Mouse (Mus musculus) right cerebral cortex, postnatal 14 days (tissue): ENCODE measurements at regions not wholly inside any gene's neighbourhood (a gene's known extent, or its start where the extent isn't known, plus 50 kb on each side); places are given as distances from the start of the nearest gene placed in this dataset.

Source experiments
- DNase-seq: peaks from one replicate; pipeline ENCODE4 v3.0.0; 2022

DNA sequence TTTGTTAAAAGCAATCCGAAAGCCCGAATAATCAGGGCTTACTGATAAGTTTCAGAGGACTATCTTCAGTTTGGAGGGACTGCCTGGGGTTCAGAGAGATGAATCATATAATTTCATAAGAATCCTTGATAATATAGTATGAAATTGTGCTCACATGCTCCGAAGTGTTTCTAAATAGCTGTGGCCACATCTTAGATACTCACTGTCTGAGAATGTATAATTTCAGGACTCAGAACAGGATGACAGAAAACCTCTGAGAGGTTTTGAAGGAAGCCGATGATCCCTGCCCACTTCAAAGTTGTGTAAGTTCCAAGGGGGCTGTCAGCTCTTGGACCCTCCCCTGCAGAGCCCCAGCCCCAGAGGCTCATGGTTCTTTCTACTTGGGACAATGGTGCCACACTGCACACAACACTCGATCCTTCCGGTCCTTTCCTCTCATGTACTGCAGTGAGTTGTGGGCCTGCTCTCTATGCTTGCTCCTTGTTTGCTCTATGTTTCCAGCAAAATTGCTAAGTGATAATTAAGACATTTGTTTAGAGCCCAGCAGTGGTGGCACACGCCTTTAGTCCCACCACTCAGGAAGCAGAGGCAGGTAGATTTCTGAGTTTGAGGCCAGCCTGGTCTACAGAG is 174.0 kb downstream of the Dact1 start:
- DNase-seq = no peak

DNA sequence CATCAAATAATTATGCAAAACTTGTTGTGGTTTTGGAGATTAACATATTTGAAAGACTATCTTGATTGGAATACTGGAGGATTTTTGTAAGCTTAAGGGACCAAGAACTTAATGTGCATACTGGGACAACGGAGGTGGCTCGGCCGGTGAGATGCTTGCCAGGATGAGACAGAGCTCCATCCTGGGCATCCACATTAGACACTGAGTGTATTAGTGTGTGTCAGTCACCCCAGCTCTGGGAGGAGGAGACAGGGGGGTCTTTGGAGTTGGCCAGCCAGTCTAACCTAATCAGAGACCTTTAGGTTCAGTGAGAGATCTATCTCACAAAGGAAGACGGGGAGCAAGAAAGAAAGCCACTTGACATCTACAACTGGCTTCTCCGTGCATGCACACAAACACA is 174.6 kb downstream of the Dact1 start:
- no peak for DNase-seq

DNA sequence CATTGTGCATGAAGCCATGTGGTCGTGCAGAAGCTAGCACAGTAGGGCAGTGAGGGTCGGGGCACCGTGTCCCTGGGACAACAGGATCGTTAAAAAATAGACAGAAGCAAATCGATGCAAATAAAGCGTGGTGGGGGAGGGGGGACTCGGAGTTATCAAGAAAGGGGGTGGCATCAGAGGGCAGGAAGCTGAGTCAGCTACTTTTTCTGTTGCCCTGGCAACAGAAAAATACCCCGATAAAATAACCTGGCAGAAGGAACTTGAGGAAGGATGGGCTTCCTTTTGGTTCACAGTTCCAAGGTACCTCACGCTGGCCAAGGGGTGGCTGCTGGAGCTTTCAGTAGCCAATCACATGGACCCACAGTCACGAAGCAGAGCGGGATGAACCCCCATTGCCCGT is 176.4 kb downstream of the Dact1 start:
- no peak for DNase-seq

DNA sequence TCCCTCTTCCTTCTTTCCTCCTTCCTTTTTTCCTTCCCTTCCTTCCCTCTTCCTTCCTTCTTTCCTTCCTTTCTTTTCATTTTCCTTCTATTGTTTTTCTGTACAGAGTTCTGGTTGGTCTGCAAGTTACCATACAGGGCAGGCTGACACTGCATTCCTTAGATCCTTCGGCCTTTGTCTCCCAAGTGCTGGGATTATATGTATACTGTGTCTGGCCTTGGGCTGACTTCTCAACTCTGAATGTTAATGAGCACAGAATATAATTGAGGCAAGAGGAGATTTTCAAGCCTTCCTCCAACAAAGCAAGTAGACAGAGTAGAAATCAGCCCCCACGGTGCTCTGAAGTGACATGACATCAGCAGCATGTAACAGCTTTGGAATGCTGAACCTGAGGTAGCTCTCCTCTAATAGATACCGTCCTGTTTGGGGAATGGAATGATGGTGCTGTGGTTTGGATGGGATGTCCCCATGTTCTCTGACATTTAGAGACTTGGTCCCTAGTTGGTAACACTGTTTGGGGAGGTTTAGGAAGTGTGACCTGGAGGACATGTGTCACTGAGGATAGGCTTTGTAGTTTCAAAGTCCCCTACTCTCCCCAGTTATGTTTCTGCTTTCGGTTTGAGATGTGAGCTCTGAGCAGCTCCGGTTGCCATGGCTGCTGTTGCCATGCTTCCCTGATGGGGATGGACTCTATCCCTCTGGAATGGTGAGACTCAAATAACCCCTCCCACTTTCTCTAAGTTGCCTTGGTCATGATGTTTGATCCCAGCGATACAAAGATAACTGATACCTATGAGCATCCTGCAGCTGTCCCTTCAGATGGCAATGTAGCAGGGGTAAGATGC is 178.1 kb downstream of the Dact1 start:
- DNase-seq = peak; percentile 19

DNA sequence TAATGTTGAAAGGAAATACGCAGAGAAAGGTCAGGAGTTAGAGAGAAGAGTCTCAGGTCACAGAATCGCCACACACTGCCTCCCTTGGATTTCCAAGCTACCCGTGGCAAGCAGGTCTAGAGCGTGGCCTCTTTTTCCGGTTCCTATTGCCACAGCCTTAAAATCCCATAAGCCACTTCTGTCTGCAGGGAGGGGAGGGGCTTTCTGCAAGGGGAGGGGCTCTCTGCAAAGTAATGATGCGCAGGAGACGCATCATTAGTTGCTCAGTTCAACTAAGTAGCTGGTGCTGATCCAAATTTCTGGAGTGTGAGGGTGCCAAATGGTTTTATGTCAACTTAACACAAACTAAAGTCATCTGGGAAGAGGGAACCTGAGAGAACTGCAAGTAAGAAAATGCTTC is 179.6 kb downstream of the Dact1 start:
- DNase-seq = no peak

DNA sequence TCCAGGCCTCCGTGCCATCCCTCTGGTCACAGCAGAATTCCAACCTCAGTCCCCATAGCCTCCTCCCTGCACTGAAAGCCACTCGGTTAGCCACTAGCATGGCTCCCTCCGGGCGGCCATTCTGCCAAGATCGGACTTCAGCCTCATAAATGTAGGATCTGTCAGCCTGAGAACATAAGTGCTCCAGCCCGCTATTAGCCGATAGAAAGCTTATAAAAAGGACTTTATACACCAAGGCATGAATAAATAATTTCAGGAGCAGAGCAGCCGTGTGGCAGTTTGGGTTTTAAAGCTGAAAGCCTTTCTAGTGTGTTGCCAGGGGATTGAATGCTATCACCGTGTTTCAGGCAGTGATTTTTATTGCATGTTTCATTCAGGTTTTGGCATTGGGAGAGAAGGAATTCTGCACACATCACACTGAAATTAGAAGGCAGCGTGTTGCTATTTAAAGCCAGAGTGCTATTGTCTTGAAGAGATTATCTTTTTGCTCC is 185.2 kb downstream of the Dact1 start:
- no peak for DNase-seq

DNA sequence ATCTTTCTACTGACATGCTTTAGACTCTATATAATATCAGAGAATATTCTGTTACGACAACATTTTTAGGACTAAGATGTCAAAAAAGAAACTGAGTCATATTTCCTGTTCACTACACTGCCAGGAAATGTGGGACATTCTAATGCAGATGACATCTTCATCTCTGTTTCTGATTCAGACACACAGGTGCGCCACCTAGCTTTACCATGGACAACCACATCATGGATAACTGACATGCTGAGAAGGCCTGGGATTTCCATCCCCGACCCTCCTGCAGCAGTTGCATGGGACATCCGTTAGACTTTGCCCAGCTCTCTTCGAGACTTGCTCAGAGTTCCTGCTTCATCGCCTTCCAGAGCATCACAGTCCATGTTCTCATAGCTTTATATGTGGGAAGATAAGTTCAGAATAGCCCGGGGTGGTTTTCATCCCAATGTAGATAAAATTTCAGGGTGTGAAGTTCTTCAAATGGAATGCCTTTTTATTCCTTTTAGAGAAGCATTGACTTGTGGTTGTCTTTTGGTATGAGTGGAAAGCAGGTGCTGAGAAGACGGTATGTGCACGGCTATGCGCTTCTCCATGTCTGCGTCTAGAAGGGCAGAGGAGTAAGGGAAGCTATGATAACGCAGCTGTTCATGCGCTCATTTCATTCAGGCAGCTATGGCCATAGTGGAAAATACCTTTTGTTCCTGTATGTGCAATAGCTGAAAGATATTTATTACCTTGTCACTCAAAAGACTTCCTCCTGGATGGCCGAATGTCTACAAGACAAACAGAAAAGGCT is 188.8 kb downstream of the Dact1 start:
- no peak for DNase-seq

DNA sequence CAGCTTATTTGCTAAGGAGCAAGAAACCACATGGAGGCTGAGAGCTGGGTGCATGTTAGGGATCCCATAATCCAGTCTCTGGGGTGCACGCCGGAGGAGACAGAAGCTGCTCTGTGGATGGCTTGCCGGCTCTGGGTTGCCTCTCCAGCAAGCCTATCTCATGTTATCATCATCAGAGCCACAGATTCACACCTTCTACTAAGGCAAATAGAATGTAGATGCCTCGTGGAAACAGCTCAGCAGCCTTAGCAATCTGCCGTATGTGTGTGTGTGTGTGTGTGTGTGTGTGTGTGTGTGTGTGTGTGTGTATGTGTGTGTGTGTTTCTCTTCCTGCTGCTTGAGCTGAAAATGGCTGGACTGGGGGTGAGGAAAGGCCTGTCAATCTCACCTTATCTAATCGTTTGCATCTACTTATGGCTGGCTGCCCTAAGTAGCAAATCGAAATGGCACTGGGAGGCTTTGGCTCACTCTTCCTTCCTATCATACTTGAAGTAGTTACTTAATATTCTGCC is 191.7 kb downstream of the Dact1 start:
- DNase-seq = no peak

DNA sequence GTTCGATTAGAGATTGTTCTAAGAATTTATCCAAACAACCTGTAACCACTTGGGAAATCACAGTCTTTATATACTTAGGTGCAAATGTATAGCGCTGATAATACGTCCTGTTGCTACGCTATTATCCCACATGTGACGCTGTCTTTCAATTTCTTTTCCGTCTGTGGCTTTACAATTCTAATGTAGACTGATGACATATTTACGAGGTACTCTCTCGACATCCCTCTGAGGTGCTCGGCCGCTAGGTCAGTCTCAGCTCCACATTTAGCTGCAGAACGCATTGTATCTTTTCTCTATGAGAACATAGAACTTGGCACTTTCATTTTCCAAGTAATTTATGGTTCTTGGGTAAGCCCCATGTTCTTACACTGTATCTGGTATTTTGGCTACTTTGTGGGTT is 193.6 kb downstream of the Dact1 start:
- no peak for DNase-seq

DNA sequence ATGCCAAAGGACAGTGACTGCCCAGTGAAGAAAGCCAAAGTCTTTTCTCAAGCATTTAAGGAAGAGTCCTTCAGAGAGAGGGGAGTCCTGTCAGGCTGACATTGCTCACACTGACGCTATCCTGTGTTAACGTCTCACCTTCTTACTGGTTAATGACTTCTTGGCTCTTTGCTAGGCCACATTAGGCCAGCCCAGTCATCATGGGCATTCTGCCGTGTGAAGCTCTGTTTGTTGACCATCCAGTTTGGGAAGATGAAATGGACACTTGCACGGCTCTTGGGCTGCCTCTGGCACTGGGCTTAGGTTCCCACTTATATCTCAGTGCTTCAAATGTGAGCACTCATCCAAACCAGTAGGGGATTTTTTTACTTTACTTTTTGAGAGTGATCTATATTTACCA is 196.5 kb downstream of the Dact1 start:
- no peak for DNase-seq

DNA sequence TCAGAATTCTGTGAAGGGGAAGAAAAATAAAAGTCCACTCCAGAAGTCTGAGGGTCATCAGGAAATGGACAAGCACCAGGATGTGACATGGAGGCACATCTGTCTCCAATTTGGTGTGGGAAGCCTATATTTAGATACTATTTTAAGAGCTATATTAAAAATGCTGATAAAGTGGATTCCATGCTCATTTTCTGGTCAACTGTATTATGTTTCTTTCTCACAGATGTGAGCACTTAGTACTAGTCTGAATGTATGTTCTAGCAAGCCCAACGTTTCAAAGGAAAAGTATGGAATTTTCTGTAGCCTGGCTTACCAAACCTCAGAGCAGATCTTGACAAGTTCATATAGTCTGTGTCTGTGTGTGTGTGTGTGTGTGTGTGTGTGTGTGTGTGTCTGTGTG is 197.0 kb downstream of the Dact1 start:
- no peak for DNase-seq

DNA sequence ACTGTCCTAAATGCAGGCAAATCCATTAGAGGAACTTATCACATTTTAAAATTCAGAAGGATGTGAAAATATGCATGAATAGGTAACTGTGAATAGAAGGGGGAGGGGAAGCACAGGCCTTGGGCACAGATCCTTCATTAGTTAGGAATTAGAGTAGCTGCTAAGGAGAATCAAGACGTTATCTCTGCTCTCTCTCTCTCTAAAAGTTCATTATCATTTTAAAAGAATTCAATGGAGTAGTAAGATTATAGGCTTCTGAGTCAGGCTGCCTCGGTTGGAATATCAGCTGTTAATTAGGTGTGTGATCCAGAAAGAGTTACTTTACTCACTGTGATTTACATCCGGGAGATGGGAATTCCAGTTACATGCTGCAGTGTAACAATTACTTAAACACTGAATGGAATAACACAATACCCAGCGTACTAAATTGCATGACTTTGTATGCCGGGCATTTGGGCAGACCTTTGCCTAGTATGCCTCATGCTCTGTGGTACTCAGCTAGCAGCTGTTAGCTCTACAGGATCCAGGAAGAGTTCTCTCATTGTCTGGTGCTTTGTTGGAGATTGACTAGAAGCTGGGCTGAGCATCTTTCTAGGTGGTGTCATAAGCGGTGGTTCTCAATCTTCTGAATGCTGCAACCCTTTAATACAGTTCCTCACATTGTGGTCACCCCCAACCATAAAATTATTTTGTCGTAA is 203.4 kb downstream of the Dact1 start:
- DNase-seq = no peak

DNA sequence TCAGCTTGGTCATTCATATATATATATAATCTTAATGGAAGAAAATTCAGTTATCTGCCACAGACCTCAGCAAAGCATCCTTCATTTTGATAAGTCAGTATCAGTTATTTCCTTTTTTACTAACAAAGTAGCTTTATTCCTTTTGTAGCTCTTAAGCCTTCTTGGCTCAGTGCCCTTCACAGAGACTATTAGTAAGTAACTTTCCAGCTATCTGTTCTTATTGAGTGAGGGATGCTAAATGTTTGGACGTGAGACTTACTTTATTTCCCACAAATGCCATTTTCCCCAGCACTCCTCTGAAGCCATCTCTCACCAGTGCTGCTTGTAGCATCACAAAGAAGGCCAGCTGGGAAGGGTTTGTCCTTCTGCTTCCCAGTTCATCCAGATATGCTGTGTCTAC is 209.8 kb downstream of the Dact1 start:
- DNase-seq = no peak

DNA sequence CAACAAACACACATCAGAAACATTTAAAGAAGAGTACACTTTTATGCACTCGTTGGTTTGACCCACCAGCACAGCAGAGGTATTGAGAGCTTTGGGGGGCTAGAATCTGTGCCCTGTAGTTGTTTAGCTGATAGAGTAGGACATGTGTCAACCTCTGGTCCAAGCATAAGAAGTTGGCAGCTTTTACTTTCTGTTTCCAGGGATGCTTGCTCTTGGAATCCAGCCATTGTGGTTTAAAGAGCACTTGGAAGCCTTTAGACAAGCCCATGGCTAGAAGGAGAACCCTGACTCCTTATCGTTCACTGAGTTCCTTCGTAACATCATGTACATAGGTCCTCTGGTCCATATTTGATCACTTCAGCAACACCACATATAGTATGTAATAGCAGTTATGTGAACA is 212.3 kb downstream of the Dact1 start:
- DNase-seq = no peak

DNA sequence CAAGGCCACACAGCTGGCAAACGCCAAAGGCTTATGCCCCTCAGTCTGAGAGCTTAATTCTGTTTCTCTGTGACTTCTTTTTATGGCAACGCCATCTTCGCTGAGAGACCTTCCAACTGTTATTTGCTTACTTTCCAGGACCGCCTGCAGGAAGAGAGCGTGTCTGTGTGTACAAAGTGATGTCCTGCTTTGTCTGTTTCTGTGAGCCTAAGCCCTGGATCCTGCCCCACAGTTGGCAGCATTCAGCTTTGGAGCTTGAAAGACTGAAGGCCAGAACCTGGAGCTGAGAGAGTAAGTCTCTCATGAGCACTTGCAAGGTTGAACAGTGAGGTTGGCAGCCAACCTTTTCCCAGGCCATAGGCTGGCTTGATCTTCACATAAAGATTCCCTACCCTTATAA is 212.8 kb downstream of the Dact1 start:
- DNase-seq = no peak

DNA sequence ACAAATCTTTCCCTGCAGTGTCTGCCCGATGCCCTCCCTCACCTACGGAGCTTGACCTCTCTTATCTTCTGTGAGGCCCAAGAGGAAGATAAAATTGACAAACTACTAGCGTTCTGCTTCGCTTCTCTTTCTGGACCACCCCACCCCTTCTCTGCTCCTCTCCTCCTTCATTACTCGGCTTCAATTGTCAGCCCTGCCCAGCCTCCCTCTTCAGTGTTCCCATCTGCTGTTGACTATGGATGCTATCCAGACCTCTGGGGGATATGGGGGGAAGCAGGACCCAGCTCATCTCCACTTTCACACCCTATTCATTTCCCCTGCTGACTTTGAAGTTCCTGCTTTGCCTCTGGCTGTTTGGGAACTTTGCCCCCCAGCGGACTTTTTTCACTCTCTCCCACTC is 214.5 kb downstream of the Dact1 start:
- no peak for DNase-seq

DNA sequence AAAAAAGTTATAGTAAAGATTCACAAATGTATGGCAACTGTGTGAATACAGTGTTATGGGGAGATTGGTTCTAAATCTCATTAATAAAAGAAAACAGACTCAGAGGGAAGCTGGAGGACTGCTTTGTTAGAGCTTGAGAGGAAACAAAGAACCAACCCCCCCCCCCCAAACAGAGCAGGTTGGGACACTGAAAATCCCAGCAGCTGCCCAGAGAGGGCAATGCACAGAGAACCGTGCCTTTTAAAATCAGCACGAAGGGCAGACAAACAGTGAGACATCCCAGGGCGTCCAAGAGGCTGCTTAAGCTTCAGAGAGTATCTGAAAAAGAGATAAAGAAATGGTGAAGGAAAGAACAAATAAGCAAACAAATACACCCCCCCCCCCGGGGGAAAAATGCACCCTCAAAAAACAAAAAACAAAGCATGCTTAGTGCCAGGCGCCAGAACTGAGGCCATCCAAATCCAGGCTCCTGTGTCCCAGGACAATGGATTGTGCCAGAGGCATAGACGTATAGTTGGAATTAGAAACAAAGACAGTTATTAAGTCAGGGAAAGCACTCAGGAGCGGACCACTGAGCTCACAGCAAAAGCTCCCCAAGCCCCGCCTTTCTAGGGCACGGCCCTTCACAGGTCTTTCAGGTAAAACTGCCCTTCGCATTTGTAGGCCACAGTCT is 215.7 kb downstream of the Dact1 start:
- DNase-seq = no peak

DNA sequence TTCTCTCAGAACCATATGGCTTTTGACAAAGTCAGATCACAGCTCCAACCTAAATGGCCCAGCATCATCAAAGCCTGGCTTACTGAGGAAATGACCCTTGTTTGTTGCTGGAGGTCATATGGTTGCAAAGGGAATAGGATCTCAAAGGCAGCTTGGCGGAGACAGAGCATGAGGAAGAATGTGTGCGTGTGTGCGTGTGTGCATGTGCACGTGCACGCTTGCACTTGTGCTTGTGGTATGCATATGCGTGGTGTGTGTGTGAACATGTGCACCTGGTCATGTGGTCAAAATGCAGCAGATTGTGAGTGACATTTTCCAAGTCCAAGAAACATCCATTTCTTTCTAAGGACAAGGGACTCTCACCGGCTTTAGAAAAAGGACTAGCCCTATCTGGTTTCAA is 216.9 kb downstream of the Dact1 start:
- DNase-seq = no peak

DNA sequence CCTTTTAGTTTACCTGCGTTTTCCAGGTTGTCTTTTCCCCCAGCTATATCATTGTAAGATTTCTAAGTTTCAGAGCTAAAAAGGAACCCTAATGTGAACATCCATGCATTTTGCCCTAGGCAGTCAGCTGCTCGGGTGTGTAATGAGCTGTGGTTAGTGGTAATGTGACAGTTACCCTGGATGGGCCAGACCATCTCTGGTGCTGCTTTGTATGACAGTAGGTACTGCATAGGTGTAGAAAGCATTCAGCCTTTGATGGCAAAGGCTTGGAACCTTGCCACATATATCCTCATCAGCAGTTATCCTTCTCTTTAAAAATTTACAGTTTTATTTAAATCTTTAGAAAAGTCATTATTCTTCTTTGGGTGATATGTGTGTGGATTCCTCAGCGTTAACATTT is 222.5 kb downstream of the Dact1 start:
- DNase-seq = no peak

DNA sequence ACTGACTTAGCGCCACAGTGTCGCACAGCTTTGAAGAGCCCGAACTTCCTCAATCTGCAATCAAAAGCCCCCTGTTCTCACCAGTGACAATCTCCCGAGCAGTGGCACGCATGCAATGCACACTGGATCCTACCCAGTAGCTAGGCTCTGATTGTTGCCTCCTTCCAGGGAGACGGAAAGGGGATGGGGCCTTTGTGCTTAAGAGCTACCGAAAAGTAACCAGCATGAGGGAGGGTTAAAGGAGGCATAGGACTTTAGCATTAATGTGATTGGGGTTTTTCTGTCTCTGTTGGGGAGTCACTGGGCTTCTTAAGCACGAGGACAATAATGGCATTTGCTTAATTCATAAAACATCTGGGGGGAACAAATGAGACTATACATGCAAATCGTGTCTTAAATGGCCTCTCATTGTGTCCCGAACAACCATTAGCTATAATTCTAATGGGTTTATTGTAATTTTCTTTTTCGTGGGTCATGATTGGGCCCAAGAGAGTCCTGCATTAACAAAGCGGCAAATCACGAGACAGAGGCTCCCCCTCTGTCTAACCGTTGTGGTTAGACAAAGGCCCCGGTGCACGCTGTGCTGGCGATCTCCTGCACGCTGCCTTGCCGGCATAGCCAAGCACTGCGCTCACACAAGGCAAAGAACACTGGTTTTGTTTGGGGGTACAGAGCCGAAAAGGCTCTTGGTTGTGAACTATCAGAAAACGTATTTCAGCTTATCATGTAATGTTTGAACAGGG is 223.2 kb downstream of the Dact1 start:
- no peak for DNase-seq

DNA sequence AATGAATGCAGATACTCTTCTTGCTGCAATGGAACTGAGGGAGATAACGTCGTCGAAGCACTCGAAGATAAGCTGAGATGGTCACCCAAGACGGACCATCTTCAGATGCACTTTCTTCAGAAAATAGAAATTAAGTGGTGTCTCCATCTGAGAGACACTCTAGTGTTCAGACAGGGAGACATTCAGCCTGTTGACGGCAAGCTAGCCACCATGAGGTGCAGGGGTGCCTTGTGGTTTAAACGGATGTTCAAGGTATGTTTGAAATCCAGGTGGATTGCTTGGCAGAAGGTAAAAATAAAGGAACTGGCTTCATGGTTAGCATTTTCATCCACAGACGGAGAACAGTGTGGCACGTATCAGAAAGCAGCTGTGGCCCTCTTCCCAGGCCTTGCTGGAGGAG is 224.0 kb downstream of the Dact1 start:
- no peak for DNase-seq

DNA sequence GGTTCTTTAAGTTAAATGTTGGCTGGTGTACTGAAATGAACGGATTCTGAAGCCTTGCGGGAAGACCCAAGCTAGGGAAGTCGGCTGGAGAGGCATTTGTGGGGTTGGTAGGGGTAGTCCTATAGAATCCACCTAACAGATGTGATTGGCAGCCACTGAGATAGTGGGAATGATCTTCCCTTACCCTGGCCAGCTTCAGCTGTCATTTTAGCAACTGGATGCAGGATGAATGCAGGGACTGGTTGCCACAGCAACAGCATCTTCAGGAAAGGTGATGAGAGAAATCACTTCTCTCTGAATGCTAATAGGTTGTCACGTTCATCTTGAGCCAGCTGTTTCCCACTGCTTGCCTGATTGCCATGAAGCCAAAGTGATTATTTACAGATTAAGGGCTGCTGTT is 224.5 kb downstream of the Dact1 start:
- DNase-seq = no peak
